Mouse (Mus musculus) thymus, postnatal 25 days (tissue): ENCODE measurements around the gene Nprl3.

Experiments used
- DNase-seq: peaks from one replicate; pipeline ENCODE4 v3.0.0; 2022

The Nprl3 gene

GRCm38 (mm10) chr11:32244064-32244463, 23.4 kb downstream of the Nprl3 start:
- DNase-seq: no peak

- DNase-seq: no peak
Measured at GRCm38 (mm10) chr11:32243205-32243955, 24.1 kb downstream of the Nprl3 start.

- no peak for DNase-seq
Measured at GRCm38 (mm10) chr11:32242209-32242608, 25.3 kb downstream of the Nprl3 start.

GRCm38 (mm10) chr11:32241391-32241790, 26.1 kb downstream of the Nprl3 start:
- DNase-seq: no peak

- peak; percentile 79 for DNase-seq
Measured at GRCm38 (mm10) chr11:32238093-32238860, 29.2 kb downstream of the Nprl3 start.

GRCm38 (mm10) chr11:32237411-32237795, 30.1 kb downstream of the Nprl3 start:
- no peak for DNase-seq

GRCm38 (mm10) chr11:32236712-32237410, 30.6 kb downstream of the Nprl3 start:
- DNase-seq: peak; percentile 27

GRCm38 (mm10) chr11:32236132-32236531, 31.4 kb downstream of the Nprl3 start:
- DNase-seq: no peak

GRCm38 (mm10) chr11:32235646-32236045, 31.9 kb downstream of the Nprl3 start:
- no peak for DNase-seq

GRCm38 (mm10) chr11:32234816-32235485, 32.6 kb downstream of the Nprl3 start:
- DNase-seq: no peak

- no peak for DNase-seq
Measured at GRCm38 (mm10) chr11:32233895-32234294, 33.6 kb downstream of the Nprl3 start.

- DNase-seq: no peak
Measured at GRCm38 (mm10) chr11:32232848-32233247, 34.7 kb downstream of the Nprl3 start.

- DNase-seq: no peak
Measured at GRCm38 (mm10) chr11:32231125-32231524, 36.4 kb downstream of the Nprl3 start.

GRCm38 (mm10) chr11:32230220-32230619, 37.3 kb downstream of the Nprl3 start:
- no peak for DNase-seq

- no peak for DNase-seq
Measured at GRCm38 (mm10) chr11:32228292-32228845, 39.1 kb downstream of the Nprl3 start.

GRCm38 (mm10) chr11:32227555-32227954, 40.0 kb downstream of the Nprl3 start:
- DNase-seq: no peak

- no peak for DNase-seq
Measured at GRCm38 (mm10) chr11:32227041-32227440, 40.5 kb downstream of the Nprl3 start.

- peak; percentile 91 for DNase-seq
Measured at GRCm38 (mm10) chr11:32226124-32226871, 41.2 kb downstream of the Nprl3 start, which contains the start of gene Mpg. Gene Mpg, plus strand, starts transcription at chr11:32226505.

- DNase-seq: peak; percentile 15
Measured at GRCm38 (mm10) chr11:32225222-32226104, 42.0 kb downstream of the Nprl3 start.

GRCm38 (mm10) chr11:32224468-32225139, 42.9 kb downstream of the Nprl3 start:
- no peak for DNase-seq
